Mouse (Mus musculus) adrenal gland, postnatal 36 days (tissue): ENCODE results near the gene Ttc9. TPM values are rescaled to one million over a fixed set of nuclear protein-coding genes. Genes with fewer than 3 reads are reported as not detected.

Experiments
- DNase-seq, 2 experiments: peaks; one replicate each; pipeline ENCODE4 v3.0.0; 2021; ENCODE audit warnings: mixed read lengths in 1 of 2
- total RNA-seq, 2 experiments: library from RNA; stranded (reverse); gene quantifications; 2 replicates each; pipeline ENCODE4 v1.2.3; 2021

The Ttc9 gene
- total RNA-seq, 2 experiments from 2014 or later, result 4.4 TPM

- DNase-seq, result peak in 1 of 2 experiments; percentile 9
Observed at GRCm38 (mm10) chr12:81658086-81658485, 27.0 kb downstream of the Ttc9 start.

- no peak for DNase-seq
Observed at GRCm38 (mm10) chr12:81662076-81662475, 31.0 kb downstream of the Ttc9 start.

GRCm38 (mm10) chr12:81663116-81663515 lies 32.1 kb downstream of the Ttc9 start:
- DNase-seq, result no peak

- no peak for DNase-seq
Observed at GRCm38 (mm10) chr12:81663906-81664305, 32.9 kb downstream of the Ttc9 start.

GRCm38 (mm10) chr12:81668406-81668805 lies 37.4 kb downstream of the Ttc9 start:
- no peak for DNase-seq

- no peak for DNase-seq
Observed at GRCm38 (mm10) chr12:81675557-81675956, 44.5 kb downstream of the Ttc9 start.

GRCm38 (mm10) chr12:81679807-81680529 lies 48.9 kb downstream of the Ttc9 start:
- DNase-seq, result no peak

GRCm38 (mm10) chr12:81683395-81683794 lies 52.3 kb downstream of the Ttc9 start:
- no peak for DNase-seq

GRCm38 (mm10) chr12:81684096-81684495 lies 53.0 kb downstream of the Ttc9 start:
- DNase-seq, result no peak

- DNase-seq, result no peak
Observed at GRCm38 (mm10) chr12:81685981-81686380, 54.9 kb downstream of the Ttc9 start.

GRCm38 (mm10) chr12:81686406-81687117 lies 55.5 kb downstream of the Ttc9 start:
- no peak for DNase-seq

GRCm38 (mm10) chr12:81687873-81688272 lies 56.8 kb downstream of the Ttc9 start:
- DNase-seq, result no peak

GRCm38 (mm10) chr12:81688537-81688936 lies 57.5 kb downstream of the Ttc9 start:
- DNase-seq, result peak; percentile 51 to 71

GRCm38 (mm10) chr12:81689505-81690056 lies 58.5 kb downstream of the Ttc9 start:
- no peak for DNase-seq

GRCm38 (mm10) chr12:81690111-81690510 lies 59.1 kb downstream of the Ttc9 start:
- no peak for DNase-seq

- DNase-seq, result peak in 1 of 2 experiments; percentile 25
Observed at GRCm38 (mm10) chr12:81690751-81691150, 59.7 kb downstream of the Ttc9 start.

- peak in 1 of 2 experiments; percentile 19 for DNase-seq
Observed at GRCm38 (mm10) chr12:81691177-81691730, 60.2 kb downstream of the Ttc9 start.

GRCm38 (mm10) chr12:81698011-81698410 lies 67.0 kb downstream of the Ttc9 start:
- DNase-seq, result no peak

GRCm38 (mm10) chr12:81702903-81703302 lies 71.9 kb downstream of the Ttc9 start:
- DNase-seq, result no peak

GRCm38 (mm10) chr12:81712618-81713017 lies 81.6 kb downstream of the Ttc9 start:
- DNase-seq, result no peak
